Mouse (Mus musculus): ENCODE data around the gene Phactr2. TPM values are rescaled to one million over a fixed set of nuclear protein-coding genes. Genes with fewer than 3 reads are reported as not detected.
A peak's percentile ranks its signal among the peaks of the same experiment; 100 is the strongest.
"Not testable (repeated sequence)": the region's sequence is repeated elsewhere in the genome, so short reads cannot be mapped to it uniquely, and the experiment has no call there.

Gene Phactr2
- polyA plus RNA-seq, 1 experiment from 2014 or later: 10.7 TPM

DNA sequence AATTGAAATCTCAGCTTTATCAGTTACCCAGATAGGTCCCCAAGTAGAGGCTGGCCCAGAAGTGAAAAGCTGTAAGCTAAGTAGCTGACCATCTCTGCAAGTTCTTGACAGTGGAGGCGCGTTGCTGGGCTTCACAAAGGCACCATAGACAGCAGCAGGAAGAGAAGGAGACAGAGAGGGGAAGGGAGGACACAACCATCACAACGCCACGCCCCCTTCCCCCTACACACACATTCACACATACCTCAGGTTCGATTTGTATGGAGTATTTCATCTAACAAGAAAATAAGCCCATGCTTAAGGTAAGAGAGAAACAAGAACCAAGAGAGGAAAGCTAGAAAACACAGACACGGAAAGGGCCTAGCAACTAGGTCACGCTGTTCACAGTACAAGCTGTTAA is 909 bp upstream of the Phactr2 start:
- peaks cover 58% of the 10 kb centered on the region for H3K27me3 ChIP-seq (ENCODE audit: insufficient read depth, poor library complexity, severe bottlenecking)
- peak overlapping the region; percentile 84 for H3K4me3 ChIP-seq
- no peaks in the 10 kb centered on the region for H3K9me3 ChIP-seq
- no peak overlapping the region for H3K27ac ChIP-seq
- peaks cover 22% of the 10 kb centered on the region for H3K4me1 ChIP-seq (replicated peaks)
- no peak for DNase-seq (ENCODE audit: low spot score)
- 34% methylated on average over 7 of the region's 7 CpGs for WGBS
- no peaks in the 10 kb centered on the region for H3K36me3 ChIP-seq

DNA sequence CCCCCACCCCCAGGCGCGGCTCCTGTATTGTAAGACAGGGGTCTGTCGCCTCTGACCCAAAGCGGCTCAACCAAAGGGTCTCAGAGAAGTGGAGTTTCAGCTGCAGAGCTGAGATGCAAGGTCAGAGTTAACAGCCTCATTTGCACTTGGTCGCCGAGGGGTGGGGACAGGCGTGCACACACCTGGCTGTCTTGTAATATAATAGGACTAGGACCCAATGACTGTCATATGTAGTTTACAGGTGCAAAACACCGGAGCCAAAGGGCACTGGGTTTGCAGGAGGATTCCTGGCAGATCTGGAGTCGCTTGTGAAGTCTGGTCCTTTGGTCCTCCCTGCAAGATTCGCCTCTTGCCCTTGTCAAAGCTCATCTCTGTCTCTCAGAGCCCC is 350 bp upstream of the Phactr2 start:
- H3K36me3 ChIP-seq: no peaks in the 10 kb centered on the region
- WGBS: 5% methylated on average over 10 of the region's 10 CpGs
- peak overlapping the region; percentile 87 for H3K27ac ChIP-seq
- no peaks in the 10 kb centered on the region for H3K9me3 ChIP-seq
- peaks cover 58% of the 10 kb centered on the region for H3K27me3 ChIP-seq (ENCODE audit: insufficient read depth, poor library complexity, severe bottlenecking)
- peak overlapping the region; percentile 84 for H3K4me3 ChIP-seq
- DNase-seq (ENCODE audit: low spot score): no peak
- peaks cover 22% of the 10 kb centered on the region for H3K4me1 ChIP-seq (replicated peaks)

DNA sequence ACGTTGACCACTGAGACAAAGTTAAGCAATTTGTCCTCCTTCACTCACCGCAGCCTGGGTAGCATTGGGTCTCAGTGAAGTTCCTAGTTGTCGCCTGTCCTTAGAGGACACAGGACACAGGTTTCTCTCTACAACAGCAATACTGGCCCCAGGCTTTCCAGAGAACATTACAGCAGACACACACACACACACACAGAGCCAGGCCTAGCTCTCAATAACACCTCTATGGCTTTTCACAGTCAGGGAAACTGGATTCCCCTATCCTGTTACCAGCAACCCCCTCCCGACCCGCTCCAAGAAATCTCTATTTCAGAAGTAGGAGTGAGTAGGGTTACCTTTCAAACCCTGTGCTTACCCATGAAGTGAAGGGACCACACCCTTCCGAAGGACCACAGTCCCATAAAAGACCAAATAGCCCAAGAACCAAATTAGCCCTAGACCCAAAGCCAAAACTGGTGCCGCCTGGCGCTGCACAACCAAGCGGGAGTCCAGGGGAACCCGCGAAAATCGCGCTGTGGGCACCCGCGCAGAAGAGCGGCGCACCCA is 852 bp downstream of the Phactr2 start:
- Histone ChIP-seq H3K4me3 (peak overlapping the region; percentile 84), H3K27me3 (ENCODE audit: insufficient read depth, poor library complexity, severe bottlenecking) (peaks cover 58% of the 10 kb centered on the region), H3K27ac (peak overlapping the region; percentile 87; the same call in 1 of the 2 replicates), H3K4me1 (replicated peaks) (peaks cover 22% of the 10 kb centered on the region), H3K9me3 (no peaks in the 10 kb centered on the region), H3K36me3 (no peaks in the 10 kb centered on the region)
- DNase-seq (ENCODE audit: low spot score): no peak
- WGBS: 14% methylated on average over 17 of the region's 17 CpGs

DNA sequence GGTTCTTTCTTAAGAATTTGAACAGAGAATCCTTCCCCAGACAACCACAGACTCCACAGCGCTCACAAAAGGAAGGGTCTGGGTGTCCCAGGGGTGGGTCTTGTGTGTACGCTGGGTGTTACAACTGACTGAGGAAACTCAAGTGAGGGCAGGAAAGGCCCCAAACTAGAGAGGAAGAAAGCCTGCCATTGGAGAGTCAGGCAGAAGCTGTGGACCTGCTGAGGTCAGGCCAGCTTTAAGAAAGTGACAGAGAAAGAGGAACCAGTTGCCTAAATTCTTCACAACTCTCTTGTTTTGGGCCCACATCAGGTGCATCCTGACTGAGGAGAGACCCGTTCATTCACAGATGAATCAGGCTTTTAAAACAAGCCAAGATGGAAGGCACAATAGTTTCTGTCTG is 4.0 kb downstream of the Phactr2 start:
- H3K27ac ChIP-seq: no peak overlapping the region
- H3K36me3 ChIP-seq: no peaks in the 10 kb centered on the region
- H3K4me3 ChIP-seq: no peak overlapping the region
- DNase-seq (ENCODE audit: low spot score): no peak
- peaks cover 20% of the 10 kb centered on the region for H3K4me1 ChIP-seq (replicated peaks)
- peaks cover 43% of the 10 kb centered on the region for H3K27me3 ChIP-seq (ENCODE audit: insufficient read depth, poor library complexity, severe bottlenecking)
- WGBS: 89% methylated on average over 3 of the region's 3 CpGs
- H3K9me3 ChIP-seq: no peaks in the 10 kb centered on the region

DNA sequence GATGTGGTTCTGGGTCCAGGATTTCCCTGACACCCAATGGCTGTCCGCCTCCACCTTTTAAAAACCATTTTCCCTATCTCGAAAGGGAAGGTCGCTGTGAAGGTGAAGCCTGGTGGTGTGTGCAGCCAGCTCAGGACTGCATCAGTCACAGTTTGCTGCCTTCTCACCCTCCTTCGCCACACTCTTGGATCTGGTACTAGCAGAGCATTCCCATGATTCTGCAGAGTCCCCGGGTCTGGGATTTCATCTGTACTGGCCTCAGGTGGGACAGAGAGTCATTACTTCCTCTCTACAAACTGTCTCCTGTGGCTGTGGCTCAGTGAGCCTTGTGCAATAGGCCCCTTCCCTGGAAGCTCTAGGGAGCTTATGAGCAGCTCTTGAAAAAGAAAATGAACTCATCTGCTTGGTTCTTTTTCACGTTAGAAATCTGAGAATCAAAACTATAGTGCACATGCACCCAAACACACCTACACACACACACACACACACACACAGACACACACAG is 6.1 kb downstream of the Phactr2 start:
- H3K4me1 ChIP-seq (replicated peaks); DNase-seq (ENCODE audit: low spot score); H3K4me3 ChIP-seq; H3K9me3 ChIP-seq; H3K27ac ChIP-seq; H3K36me3 ChIP-seq: not testable (repeated sequence)
- WGBS: 84% methylated on average over 6 of the region's 6 CpGs
- peaks cover 22% of the 10 kb centered on the region for H3K27me3 ChIP-seq (ENCODE audit: insufficient read depth, poor library complexity, severe bottlenecking)

DNA sequence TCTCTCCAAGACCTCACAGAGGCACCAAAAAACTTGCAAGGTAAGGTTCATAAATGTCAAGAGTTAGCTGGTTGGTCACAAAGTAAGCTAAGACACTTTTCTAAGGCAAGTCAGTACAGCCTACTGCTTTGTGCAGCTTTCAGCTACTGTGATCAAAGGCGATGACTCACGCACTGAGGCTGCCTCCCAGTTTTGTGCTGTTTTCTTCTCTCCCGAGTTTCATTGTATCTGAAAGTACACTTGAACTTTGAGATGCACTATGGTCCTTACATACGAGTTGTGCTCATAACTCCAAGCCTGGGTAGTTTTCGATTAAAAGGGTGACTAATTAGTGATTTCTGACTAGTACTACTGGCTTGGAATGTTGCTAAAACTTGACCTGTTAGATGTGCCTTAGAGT is 7.3 kb downstream of the Phactr2 start:
- WGBS: 70% methylated on average over 5 of the region's 5 CpGs

DNA sequence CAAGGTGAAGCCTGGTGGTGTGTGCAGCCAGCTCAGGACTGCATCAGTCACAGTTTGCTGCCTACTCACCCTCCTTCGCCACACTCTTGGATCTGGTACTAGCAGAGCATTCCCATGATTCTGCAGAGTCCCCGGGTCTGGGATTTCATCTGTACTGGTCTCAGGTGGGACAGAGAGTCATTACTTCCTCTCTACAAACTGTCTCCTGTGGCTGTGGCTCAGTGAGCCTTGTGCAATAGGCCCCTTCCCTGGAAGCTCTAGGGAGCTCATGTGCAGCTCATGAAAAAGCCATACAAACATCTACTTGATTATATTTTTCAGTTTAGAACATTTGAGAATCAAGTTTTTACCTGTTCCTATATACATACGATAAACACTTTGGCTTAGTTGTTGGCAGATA is 9.9 kb downstream of the Phactr2 start:
- not testable (repeated sequence) for H3K4me1 ChIP-seq (replicated peaks); DNase-seq (ENCODE audit: low spot score); H3K36me3 ChIP-seq; H3K9me3 ChIP-seq; H3K27me3 ChIP-seq (ENCODE audit: insufficient read depth, poor library complexity, severe bottlenecking); H3K27ac ChIP-seq; H3K4me3 ChIP-seq
- WGBS: 89% methylated on average over 3 of the region's 3 CpGs

More for the DNA sequence above, 7.3 kb downstream of the Phactr2 start:
- Histone ChIP-seq H3K4me3 (no peak overlapping the region), H3K4me1 (replicated peaks) (no peaks in the 10 kb centered on the region), H3K9me3 (no peaks in the 10 kb centered on the region), H3K36me3 (no peaks in the 10 kb centered on the region), H3K27me3 (ENCODE audit: insufficient read depth, poor library complexity, severe bottlenecking) (peaks cover 10% of the 10 kb centered on the region), H3K27ac (no peak overlapping the region)
- DNase-seq (ENCODE audit: low spot score): no peak

DNA sequence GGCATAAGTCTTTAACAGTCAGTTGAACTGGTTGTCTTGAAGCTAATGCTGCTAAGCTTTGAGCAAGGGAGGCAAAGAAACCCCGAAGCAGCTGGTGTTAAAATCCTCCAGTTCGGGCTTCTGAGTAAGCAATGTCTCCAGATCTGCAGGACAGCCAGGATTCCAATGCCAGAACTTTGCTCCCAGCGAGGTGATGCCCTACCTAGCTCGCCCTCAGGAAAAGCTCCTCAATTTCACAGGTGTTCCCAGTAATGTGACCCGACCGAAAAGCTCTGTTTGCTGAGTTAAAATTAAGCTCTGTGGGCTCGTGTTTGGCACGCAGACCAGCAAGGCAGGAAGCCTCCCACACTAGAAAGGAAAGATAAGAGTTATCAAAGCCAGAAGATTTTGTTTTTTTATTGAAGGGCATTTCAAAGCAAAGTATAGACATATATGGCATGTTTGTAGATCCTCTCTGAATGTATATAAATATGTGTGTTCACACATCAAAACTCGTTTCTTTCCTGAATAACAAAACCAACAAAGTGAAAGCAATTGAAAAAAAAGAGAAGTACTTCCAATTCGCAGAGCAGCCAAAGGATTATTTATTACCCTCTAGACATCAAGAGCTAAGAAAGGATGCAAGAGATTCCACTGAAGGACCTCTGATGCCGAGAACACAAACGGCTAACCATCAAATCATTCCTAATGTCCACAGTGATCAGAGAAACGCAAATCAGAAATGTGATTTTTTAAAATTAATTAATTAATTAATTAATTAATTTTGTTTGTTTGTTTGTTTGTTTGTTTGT is 20.8 kb downstream of the Phactr2 start:
- WGBS: 82% methylated on average over 13 of the region's 13 CpGs
- Histone ChIP-seq H3K9me3 (0 out of 2 replicates have a peak, but pooled peaks cover 2% of the 10 kb centered on the region), H3K27ac (no peak overlapping the region), H3K4me1 (replicated peaks) (no peaks in the 10 kb centered on the region), H3K4me3 (no peak overlapping the region), H3K27me3 (ENCODE audit: insufficient read depth, poor library complexity, severe bottlenecking) (no peaks in the 10 kb centered on the region), H3K36me3 (no peaks in the 10 kb centered on the region)
- no peak for DNase-seq (ENCODE audit: low spot score)

DNA sequence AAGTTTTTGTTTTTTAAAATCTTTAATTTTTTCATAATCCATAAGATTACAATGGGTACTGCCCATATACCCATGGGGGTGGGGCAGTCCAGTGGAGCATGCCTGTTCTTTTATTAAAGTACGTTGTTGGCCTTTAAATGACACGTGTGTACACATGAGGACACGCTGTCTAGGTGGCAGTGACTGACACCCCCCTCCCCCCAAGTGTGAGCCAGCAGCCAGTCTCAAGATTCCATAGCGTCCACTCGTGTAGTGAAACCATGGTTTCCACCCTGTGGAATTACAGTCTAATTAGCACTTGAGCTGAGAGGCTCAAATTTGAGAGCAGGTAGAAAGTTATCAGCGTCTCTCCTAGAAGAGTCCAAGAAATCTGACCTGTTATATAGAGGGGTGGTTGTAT is 22.6 kb downstream of the Phactr2 start:
- no peak overlapping the region for H3K4me3 ChIP-seq
- H3K4me1 ChIP-seq (replicated peaks): no peaks in the 10 kb centered on the region
- no peaks in the 10 kb centered on the region for H3K36me3 ChIP-seq
- no peak overlapping the region for H3K27ac ChIP-seq
- WGBS: 87% methylated on average over 6 of the region's 6 CpGs
- 0 out of 2 replicates have a peak, but pooled peaks cover 2% of the 10 kb centered on the region for H3K9me3 ChIP-seq
- H3K27me3 ChIP-seq (ENCODE audit: insufficient read depth, poor library complexity, severe bottlenecking): no peaks in the 10 kb centered on the region
- no peak for DNase-seq (ENCODE audit: low spot score)

DNA sequence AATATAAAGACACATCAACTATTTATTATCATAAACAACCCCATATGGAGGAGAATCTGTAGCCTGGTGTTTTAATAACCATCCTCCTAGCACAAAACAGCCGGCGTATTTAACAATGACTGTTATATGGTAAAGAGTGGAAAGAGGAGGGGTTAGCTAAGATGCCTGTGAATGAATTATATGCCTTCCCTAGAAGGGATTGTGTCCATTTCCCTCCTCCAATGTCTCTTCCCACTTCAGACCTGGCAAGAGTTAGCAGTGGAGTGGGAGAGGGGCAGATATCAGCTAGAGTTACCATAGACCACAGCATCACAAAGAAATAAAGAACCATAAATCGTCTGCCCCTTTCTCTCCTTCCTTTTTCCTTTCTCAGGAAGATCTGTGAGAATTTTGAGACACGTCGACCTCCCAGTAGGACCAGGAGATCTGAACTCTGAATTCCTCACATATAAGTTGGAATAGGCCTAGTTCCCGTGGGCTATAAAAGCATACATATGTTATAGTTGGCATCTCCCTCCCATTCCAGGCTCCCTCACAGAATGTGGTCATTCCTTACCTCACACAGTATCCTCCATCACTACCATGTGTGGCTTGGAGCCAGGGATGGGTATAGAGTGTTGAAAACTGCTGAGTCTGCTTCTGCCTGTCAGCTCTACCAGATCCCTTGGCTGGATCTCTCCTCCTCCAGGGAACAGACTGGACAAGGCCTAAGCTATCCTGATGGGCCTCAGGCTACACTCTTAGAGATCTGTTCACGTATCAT is 25.7 kb downstream of the Phactr2 start:
- Histone ChIP-seq H3K4me3 (no peak overlapping the region), H3K9me3 (no peaks in the 10 kb centered on the region), H3K36me3 (no peaks in the 10 kb centered on the region), H3K4me1 (replicated peaks) (no peaks in the 10 kb centered on the region), H3K27me3 (ENCODE audit: insufficient read depth, poor library complexity, severe bottlenecking) (no peaks in the 10 kb centered on the region), H3K27ac (no peak overlapping the region)
- 84% methylated on average over 7 of the region's 7 CpGs for WGBS
- DNase-seq (ENCODE audit: low spot score): no peak

DNA sequence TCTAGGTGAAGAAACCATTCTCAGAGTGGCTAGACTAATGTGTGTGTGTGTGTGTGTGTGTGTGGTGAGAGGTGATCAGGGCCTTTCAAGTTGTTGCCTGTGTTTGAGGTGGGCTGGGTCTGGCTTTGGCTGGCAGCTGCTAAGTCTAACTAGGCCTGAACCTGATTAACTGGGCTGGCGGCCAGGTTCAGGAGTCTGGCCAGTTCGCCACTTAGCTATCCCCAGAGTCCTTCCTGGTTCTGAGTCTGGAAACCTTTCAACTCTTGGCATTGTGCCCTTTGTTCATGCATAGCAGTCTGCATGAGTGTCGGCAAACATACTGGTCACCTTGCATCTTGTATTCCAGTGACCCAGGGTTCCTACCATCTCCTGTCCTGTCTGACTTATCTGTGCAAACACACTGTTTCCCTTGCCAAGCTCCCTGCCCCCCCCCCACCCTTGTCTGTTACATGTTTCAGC is 27.4 kb downstream of the Phactr2 start:
- Histone ChIP-seq H3K4me1 (replicated peaks) (no peaks in the 10 kb centered on the region), H3K9me3 (no peaks in the 10 kb centered on the region), H3K36me3 (no peaks in the 10 kb centered on the region), H3K27ac (no peak overlapping the region), H3K4me3 (no peak overlapping the region), H3K27me3 (ENCODE audit: insufficient read depth, poor library complexity, severe bottlenecking) (no peaks in the 10 kb centered on the region)
- DNase-seq (ENCODE audit: low spot score): no peak
- WGBS: 72% methylated on average over 3 of the region's 3 CpGs

DNA sequence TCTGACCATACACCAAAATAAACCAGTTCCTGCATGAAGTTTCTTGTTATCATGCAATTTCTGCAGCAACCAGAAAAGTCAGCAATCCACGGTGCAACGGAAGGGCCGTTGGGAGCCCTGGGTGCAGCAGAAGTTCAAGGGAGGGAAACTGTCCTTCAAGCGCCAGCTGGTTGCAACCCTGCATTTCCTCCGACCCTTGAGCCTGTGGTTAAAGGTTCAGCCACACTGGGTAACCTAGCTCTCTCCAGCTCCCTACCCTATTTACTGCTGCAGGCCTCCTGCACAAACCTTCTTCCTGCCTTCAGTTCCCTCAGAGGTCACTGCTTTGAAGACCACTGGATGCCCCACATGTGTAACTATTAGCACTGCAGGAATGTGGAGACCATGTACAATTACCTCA is 30.0 kb downstream of the Phactr2 start:
- Histone ChIP-seq H3K4me3 (no peak overlapping the region), H3K27ac (no peak overlapping the region), H3K4me1 (replicated peaks) (no peaks in the 10 kb centered on the region), H3K27me3 (ENCODE audit: insufficient read depth, poor library complexity, severe bottlenecking) (no peaks in the 10 kb centered on the region), H3K36me3 (no peaks in the 10 kb centered on the region), H3K9me3 (no peaks in the 10 kb centered on the region)
- DNase-seq (ENCODE audit: low spot score): no peak
- 81% methylated on average over 5 of the region's 5 CpGs for WGBS

DNA sequence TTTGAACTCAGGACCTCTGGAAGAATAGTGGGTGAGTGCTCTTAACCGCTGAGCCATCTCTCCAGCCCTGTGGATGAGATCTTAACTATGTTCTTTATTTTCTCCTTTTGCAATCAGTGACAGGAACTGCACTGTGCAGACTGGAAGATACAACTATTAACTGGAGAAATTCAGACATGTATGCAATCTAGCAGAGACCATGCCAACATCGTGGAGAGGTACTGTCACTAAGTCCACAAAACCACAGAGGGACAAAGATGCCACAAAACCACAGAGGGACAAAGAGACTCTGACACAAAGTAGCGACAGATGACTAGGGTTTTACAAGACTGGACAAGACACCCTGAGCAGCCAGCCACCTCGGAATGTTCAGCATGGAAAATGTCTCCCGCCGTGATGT is 30.6 kb downstream of the Phactr2 start:
- Histone ChIP-seq H3K27ac (no peak overlapping the region), H3K4me1 (replicated peaks) (no peaks in the 10 kb centered on the region), H3K9me3 (no peaks in the 10 kb centered on the region), H3K36me3 (no peaks in the 10 kb centered on the region), H3K27me3 (ENCODE audit: insufficient read depth, poor library complexity, severe bottlenecking) (no peaks in the 10 kb centered on the region), H3K4me3 (no peak overlapping the region)
- 91% methylated on average over 6 of the region's 6 CpGs for WGBS
- no peak for DNase-seq (ENCODE audit: low spot score)
